Mouse (Mus musculus): Measurements from ENCODE around the gene Rps19. TPM values are rescaled to one million over a fixed set of nuclear protein-coding genes. Genes with fewer than 3 reads are reported as not detected.
A peak's percentile ranks its signal among the peaks of the same experiment; 100 is the strongest.
"Not testable (repeated sequence)": the region's sequence is repeated elsewhere in the genome, so short reads cannot be mapped to it uniquely, and the experiment has no call there.

Gene Rps19
- polyA plus RNA-seq, 1 experiment from 2014 or later = 2,364 TPM

GRCm38 (mm10) chr7:24887096-24887495 lies 2.9 kb downstream of the Rps19 start:
- H3K27ac ChIP-seq (ENCODE audit: low read length) = peak overlapping the region; percentile 94; the same call in 1 of the 2 replicates
- peaks cover 37% of the 10 kb centered on the region for H3K4me1 ChIP-seq (ENCODE audit: insufficient read depth, low read length)
- H3K9ac ChIP-seq (replicated peaks; ENCODE audit: low read length) = peak overlapping the region; percentile 100
- H3K36me3 ChIP-seq (ENCODE audit: insufficient read depth, low read length) = peaks cover 53% of the 10 kb centered on the region
- H3K4me3 ChIP-seq (ENCODE audit: low read length) = peak overlapping the region; percentile 89
- 63% methylated on average over 4 of the region's 4 CpGs for WGBS
- no peak for ATAC-seq (ENCODE audit: low FRiP score, low TSS enrichment)
- no peaks in the 10 kb centered on the region for H3K27me3 ChIP-seq (ENCODE audit: insufficient read depth, low read length)
- H3K4me2 ChIP-seq (replicated peaks; ENCODE audit: low read depth, low read length) = peak overlapping the region; percentile 93
- H3K9me3 ChIP-seq (ENCODE audit: low read length) = no peaks in the 10 kb centered on the region

DNA sequence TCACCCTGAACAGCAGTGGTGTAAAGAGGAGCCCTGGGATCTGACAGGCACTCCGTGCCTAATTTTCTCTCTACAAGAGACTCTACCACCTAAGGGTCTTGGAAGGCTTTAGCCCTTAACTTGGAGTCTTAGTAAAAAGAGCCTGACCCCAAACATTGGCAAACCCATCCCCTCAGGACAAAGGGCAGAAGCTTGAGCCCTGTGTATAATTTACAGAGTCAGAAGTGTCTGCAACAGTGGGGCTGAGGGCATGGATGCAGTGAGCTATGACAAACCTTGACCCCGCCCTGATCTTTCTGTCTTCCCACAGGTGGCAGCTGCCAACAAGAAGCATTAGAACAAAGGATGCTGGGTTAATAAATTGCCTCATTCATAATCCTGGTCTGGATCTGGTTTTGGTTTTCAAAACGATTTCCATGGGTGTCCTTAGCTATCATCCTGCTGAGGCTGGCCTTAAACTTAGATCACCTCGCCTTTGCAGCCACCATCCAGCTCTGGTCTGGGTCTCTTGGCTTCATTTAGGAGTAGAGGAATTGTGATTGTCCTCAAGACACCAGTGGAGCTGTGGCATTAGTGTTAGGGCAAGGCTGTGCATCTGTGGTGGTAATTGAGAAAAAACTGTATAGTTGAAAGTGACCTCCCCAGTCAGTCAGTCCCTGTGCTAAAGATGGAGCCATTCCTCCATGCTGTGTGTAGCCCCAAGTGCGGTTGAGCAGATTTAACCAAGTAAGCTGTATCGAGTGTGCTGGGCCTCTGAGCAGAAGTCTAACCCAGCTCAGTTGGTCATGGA lies 5.5 kb downstream of the Rps19 start:
- Histone ChIP-seq H3K27me3 (ENCODE audit: insufficient read depth, low read length) (no peaks in the 10 kb centered on the region), H3K27ac (ENCODE audit: low read length) (peak overlapping the region; percentile 94), H3K9ac (replicated peaks; ENCODE audit: low read length) (no peak overlapping the region), H3K4me2 (replicated peaks; ENCODE audit: low read depth, low read length) (no peak overlapping the region), H3K36me3 (ENCODE audit: insufficient read depth, low read length) (peaks cover 53% of the 10 kb centered on the region), H3K9me3 (ENCODE audit: low read length) (no peaks in the 10 kb centered on the region), H3K4me3 (ENCODE audit: low read length) (no peak overlapping the region), H3K4me1 (ENCODE audit: insufficient read depth, low read length) (peaks cover 37% of the 10 kb centered on the region)
- WGBS = 65% methylated on average over 6 of the region's 6 CpGs
- ATAC-seq (ENCODE audit: low FRiP score, low TSS enrichment) = peak; percentile 44

GRCm38 (mm10) chr7:24890281-24891216 lies 6.4 kb downstream of the Rps19 start:
- Histone ChIP-seq H3K27me3 (ENCODE audit: insufficient read depth, low read length) (no peaks in the 10 kb centered on the region), H3K4me2 (replicated peaks; ENCODE audit: low read depth, low read length) (no peak overlapping the region)

DNA sequence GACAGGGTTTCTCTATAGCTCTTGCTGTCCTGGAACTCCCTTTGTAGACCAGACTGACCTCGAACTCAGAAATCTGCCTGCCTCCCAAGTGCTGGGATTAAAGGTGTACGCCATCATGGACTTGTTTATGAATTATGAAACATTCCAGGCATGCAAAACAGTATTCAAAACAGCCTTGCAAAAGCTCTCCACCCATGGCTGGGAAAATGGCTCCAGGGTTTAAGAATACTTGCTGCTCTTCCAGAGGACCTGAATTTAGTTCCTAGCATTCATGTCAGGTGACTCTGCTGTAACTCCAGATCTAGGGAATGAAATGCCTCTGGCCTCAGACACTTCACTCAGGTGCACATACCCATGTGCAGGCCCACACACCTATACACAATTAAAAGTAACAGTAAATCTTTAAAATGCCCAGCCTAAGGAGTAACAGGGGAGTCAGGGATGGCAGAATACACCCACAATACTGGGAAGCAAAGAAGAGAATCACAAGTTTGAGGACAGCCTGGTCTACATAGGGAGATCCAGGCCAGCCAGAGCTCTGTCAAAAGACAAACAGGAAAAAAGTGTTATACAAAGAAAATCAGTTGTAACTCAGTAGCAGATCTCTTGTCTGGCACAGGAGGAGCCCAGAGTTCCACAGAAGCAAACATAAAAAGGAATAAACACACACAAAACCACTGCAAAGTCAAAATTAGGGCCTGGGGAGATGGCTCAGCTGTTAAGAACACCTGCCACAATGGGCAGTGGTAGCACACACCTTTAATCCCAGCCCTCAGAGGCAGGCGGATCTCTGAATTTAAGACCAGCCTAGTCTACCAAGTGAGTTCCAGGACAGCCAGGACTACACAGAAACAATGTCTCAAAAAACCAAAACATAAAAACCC lies 7.3 kb downstream of the Rps19 start:
- Histone ChIP-seq H3K9ac (replicated peaks; ENCODE audit: low read length) (no peak overlapping the region), H3K27ac (ENCODE audit: low read length) (no peak overlapping the region)

More at GRCm38 (mm10) chr7:24890281-24891216, 6.4 kb downstream of the Rps19 start:
- WGBS = 29% methylated on average over 10 of the region's 10 CpGs
- Histone ChIP-seq H3K4me1 (ENCODE audit: insufficient read depth, low read length) (peaks cover 35% of the 10 kb centered on the region), H3K27ac (ENCODE audit: low read length) (peak overlapping the region; percentile 73), H3K36me3 (ENCODE audit: insufficient read depth, low read length) (peaks cover 51% of the 10 kb centered on the region), H3K4me3 (ENCODE audit: low read length) (no peak overlapping the region), H3K9ac (replicated peaks; ENCODE audit: low read length) (no peak overlapping the region), H3K9me3 (ENCODE audit: low read length) (no peaks in the 10 kb centered on the region)
- ATAC-seq (ENCODE audit: low FRiP score, low TSS enrichment) = peak; percentile 65

DNA sequence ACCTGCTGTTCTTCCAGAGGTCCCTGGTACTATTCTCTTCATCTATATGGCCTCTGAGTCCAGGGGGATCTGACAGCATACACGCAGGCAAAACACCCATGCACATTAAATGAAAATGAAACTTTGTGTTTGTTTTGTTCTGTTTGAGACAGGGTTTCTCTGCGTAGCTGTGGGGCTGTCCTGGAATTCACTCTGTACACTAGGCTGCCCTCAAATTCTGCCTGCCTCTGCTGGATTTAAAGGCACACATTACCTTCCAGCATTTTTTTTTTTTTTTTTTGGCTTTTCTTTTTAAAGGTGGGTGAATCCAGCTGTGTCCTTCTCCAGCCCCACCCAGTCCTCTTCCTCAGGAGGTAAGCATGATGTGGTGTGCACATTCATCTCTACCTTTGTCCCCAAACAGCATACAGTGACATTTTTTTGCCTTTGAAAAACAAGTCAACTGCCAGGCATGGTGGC lies 8.0 kb downstream of the Rps19 start:
- Histone ChIP-seq H3K4me2 (replicated peaks; ENCODE audit: low read depth, low read length) (no peak overlapping the region), H3K4me3 (ENCODE audit: low read length) (no peak overlapping the region), H3K27ac (ENCODE audit: low read length) (no peak overlapping the region), H3K27me3 (ENCODE audit: insufficient read depth, low read length) (no peaks in the 10 kb centered on the region), H3K9ac (replicated peaks; ENCODE audit: low read length) (no peak overlapping the region), H3K36me3 (ENCODE audit: insufficient read depth, low read length) (peaks cover 36% of the 10 kb centered on the region), H3K4me1 (ENCODE audit: insufficient read depth, low read length) (peaks cover 19% of the 10 kb centered on the region), H3K9me3 (ENCODE audit: low read length) (no peaks in the 10 kb centered on the region)
- 62% methylated on average over 2 of the region's 2 CpGs for WGBS
- no peak for ATAC-seq (ENCODE audit: low FRiP score, low TSS enrichment)

More for the DNA sequence above, 7.3 kb downstream of the Rps19 start:
- Histone ChIP-seq H3K27me3 (ENCODE audit: insufficient read depth, low read length) (no peaks in the 10 kb centered on the region), H3K4me2 (replicated peaks; ENCODE audit: low read depth, low read length) (no peak overlapping the region), H3K4me1 (ENCODE audit: insufficient read depth, low read length) (peaks cover 26% of the 10 kb centered on the region), H3K9me3 (ENCODE audit: low read length) (no peaks in the 10 kb centered on the region), H3K36me3 (ENCODE audit: insufficient read depth, low read length) (peaks cover 43% of the 10 kb centered on the region), H3K4me3 (ENCODE audit: low read length) (no peak overlapping the region)
- ATAC-seq (ENCODE audit: low FRiP score, low TSS enrichment) = no peak
- 78% methylated on average over 3 of the region's 3 CpGs for WGBS

GRCm38 (mm10) chr7:24895749-24896148 lies 11.6 kb downstream of the Rps19 start:
- H3K4me2 ChIP-seq (replicated peaks; ENCODE audit: low read depth, low read length); H3K9ac ChIP-seq (replicated peaks; ENCODE audit: low read length); H3K27ac ChIP-seq (ENCODE audit: low read length); ATAC-seq (ENCODE audit: low FRiP score, low TSS enrichment); H3K9me3 ChIP-seq (ENCODE audit: low read length); H3K4me1 ChIP-seq (ENCODE audit: insufficient read depth, low read length); H3K36me3 ChIP-seq (ENCODE audit: insufficient read depth, low read length); H3K27me3 ChIP-seq (ENCODE audit: insufficient read depth, low read length); H3K4me3 ChIP-seq (ENCODE audit: low read length): not testable (repeated sequence)
- WGBS = 98% methylated on average over 2 of the region's 2 CpGs

GRCm38 (mm10) chr7:24896269-24896668 lies 12.1 kb downstream of the Rps19 start:
- Histone ChIP-seq H3K9me3 (ENCODE audit: low read length) (no peaks in the 10 kb centered on the region), H3K36me3 (ENCODE audit: insufficient read depth, low read length) (no peaks in the 10 kb centered on the region), H3K4me2 (replicated peaks; ENCODE audit: low read depth, low read length) (no peak overlapping the region), H3K27ac (ENCODE audit: low read length) (no peak overlapping the region), H3K9ac (replicated peaks; ENCODE audit: low read length) (no peak overlapping the region), H3K4me1 (ENCODE audit: insufficient read depth, low read length) (no peaks in the 10 kb centered on the region), H3K27me3 (ENCODE audit: insufficient read depth, low read length) (no peaks in the 10 kb centered on the region), H3K4me3 (ENCODE audit: low read length) (no peak overlapping the region)
- ATAC-seq (ENCODE audit: low FRiP score, low TSS enrichment) = no peak
- 63% methylated on average over 8 of the region's 8 CpGs for WGBS

GRCm38 (mm10) chr7:24897224-24897623 lies 13.1 kb downstream of the Rps19 start, which contains the start of gene Cd79a:
TSS of gene Cd79a (plus strand) at chr7:24897381.
- no peak within 1 kb of the TSS for H3K9ac ChIP-seq (replicated peaks; ENCODE audit: low read length)
- no peak within 1 kb of the TSS for H3K4me3 ChIP-seq (ENCODE audit: low read length)
- no peaks in the 10 kb centered on the region for H3K9me3 ChIP-seq (ENCODE audit: low read length)
- no peak within 1 kb of the TSS for H3K4me2 ChIP-seq (replicated peaks; ENCODE audit: low read depth, low read length)
- H3K4me1 ChIP-seq (ENCODE audit: insufficient read depth, low read length) = peaks cover 4% of the 10 kb centered on the region; the same call in 1 of the 2 replicates
- no peaks in the 10 kb centered on the region for H3K27me3 ChIP-seq (ENCODE audit: insufficient read depth, low read length)
- ATAC-seq (ENCODE audit: low FRiP score, low TSS enrichment) = no peak
- H3K36me3 ChIP-seq (ENCODE audit: insufficient read depth, low read length) = no peaks in the 10 kb centered on the region
- WGBS = 60% methylated on average over 12 of the region's 12 CpGs
- H3K27ac ChIP-seq (ENCODE audit: low read length) = no peak within 1 kb of the TSS

DNA sequence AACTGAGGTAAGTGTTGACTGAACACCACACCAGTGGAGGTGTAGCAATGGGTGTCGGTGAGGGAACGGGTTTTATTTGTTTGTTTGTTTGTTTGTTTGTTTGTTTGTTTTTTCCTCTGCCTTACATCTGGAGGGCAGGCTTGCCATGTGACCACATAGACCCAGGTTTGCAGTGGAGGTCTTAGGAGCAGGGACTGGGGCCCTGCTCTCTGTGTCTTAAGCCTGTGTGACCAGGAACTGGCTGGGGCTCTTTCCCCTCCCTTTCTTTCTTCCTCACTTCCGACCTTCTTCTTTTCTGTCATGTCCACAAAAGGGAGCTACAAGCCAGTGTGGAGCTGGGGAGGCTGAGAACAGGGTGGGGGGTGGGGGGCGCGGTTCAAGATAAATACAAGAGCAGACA lies 13.8 kb downstream of the Rps19 start:
- Histone ChIP-seq H3K4me1 (ENCODE audit: insufficient read depth, low read length) (peaks cover 5% of the 10 kb centered on the region; the same call in 1 of the 2 replicates), H3K27ac (ENCODE audit: low read length) (no peak overlapping the region), H3K9ac (replicated peaks; ENCODE audit: low read length) (no peak overlapping the region), H3K4me2 (replicated peaks; ENCODE audit: low read depth, low read length) (no peak overlapping the region), H3K9me3 (ENCODE audit: low read length) (no peaks in the 10 kb centered on the region), H3K4me3 (ENCODE audit: low read length) (no peak overlapping the region), H3K27me3 (ENCODE audit: insufficient read depth, low read length) (no peaks in the 10 kb centered on the region), H3K36me3 (ENCODE audit: insufficient read depth, low read length) (no peaks in the 10 kb centered on the region)
- no peak for ATAC-seq (ENCODE audit: low FRiP score, low TSS enrichment)
- WGBS = 77% methylated on average over 5 of the region's 5 CpGs
